Mouse (Mus musculus) lung, embryonic 16.5 days (tissue): ENCODE results near the gene Fgd1. TPM values are rescaled to one million over a fixed set of nuclear protein-coding genes. Genes with fewer than 3 reads are reported as not detected.
A peak's percentile ranks its signal among the peaks of the same experiment; 100 is the strongest.

Experiments
- ATAC-seq: fragments of 200-750 bp; cut with Nextera tagmentation; 2 replicates; pipeline ENCODE4 v1.8.0; 2017; ENCODE audit warnings: low read depth, mild to moderate bottlenecking, moderate library complexity
- H3K27ac ChIP-seq: fragments of 300-500 bp; sonication (generic); 2 replicates; pipeline ENCODE4 v1.5.1; 2014; ENCODE audit warnings: mild to moderate bottlenecking, control low read depth, low read length
- H3K27me3 ChIP-seq: fragments of 300-500 bp; sonication (generic); 2 replicates; pipeline ENCODE4 v1.6.1; 2014; ENCODE audit warnings: low read depth, low read length, mixed read lengths; ENCODE audit not compliant: control insufficient read depth, insufficient read depth
- H3K36me3 ChIP-seq: fragments of 300-500 bp; sonication (generic); 2 replicates; pipeline ENCODE4 v1.6.1; 2014; ENCODE audit warnings: low read length; ENCODE audit not compliant: control insufficient read depth, insufficient read depth
- H3K4me1 ChIP-seq: fragments of 300-500 bp; sonication (generic); replicated peaks from 2 replicates; pipeline ENCODE4 v1.6.1; 2014; ENCODE audit warnings: low read length, mixed read lengths; ENCODE audit not compliant: control insufficient read depth, insufficient read depth
- H3K4me2 ChIP-seq: fragments of 300-500 bp; sonication (generic); 2 replicates; pipeline ENCODE4 v1.6.1; 2014; ENCODE audit warnings: low read depth, low read length, control low read depth
- H3K4me3 ChIP-seq: fragments of 300-500 bp; sonication (generic); 2 replicates; pipeline ENCODE4 v1.5.1; 2014; ENCODE audit warnings: mild to moderate bottlenecking, low read length, control low read depth
- H3K9ac ChIP-seq: fragments of 300-500 bp; sonication (generic); 2 replicates; pipeline ENCODE4 v1.6.1; 2014; ENCODE audit warnings: low read length, control low read depth
- H3K9me3 ChIP-seq: fragments of 300-500 bp; sonication (generic); 2 replicates; pipeline ENCODE4 v1.6.1; 2016; ENCODE audit warnings: low read length; ENCODE audit not compliant: control insufficient read depth
- WGBS: fragments of 180-500 bp; shearing (Covaris S2); extraction: QIAGEN DNeasy Blood & Tissue Kit; methylation state at CpG from one replicate; pipeline ENCODE4 v1.1.7; 2014; 5-methylcytosine and 5-hydroxymethylcytosine counted together
- polyA plus RNA-seq: library from polyadenylated mRNA; unstranded; fragments of >200 nt; fragmentation: Nextera tagmentation; extraction: Ambion mirVana; gene quantifications from 2 replicates; pipeline ENCODE4 v1.2.1, GENCODE M21; 2015

The Fgd1 gene
- 9.9 and 10.2 TPM in 2 replicates for polyA plus RNA-seq

- Histone ChIP-seq H3K9ac (peak within 1 kb of the TSS; percentile 86), H3K4me3 (peak within 1 kb of the TSS; percentile 74), H3K27ac (peak within 1 kb of the TSS; percentile 88), H3K36me3 (no peaks in the 10 kb centered on the region), H3K9me3 (no peaks in the 10 kb centered on the region), H3K27me3 (no peaks in the 10 kb centered on the region), H3K4me1 (peaks cover 10% of the 10 kb centered on the region; the same call in 1 of the 2 replicates), H3K4me2 (peak within 1 kb of the TSS; percentile 61)
- no peak for ATAC-seq
- WGBS: 93% methylated on average over 8 of the region's 8 CpGs
Observed at GRCm38 (mm10) chrX:151045850-151046249, at the start of gene Fgd1. Gene Fgd1, plus strand, starts transcription at chrX:151046150.

GRCm38 (mm10) chrX:150996775-150997174 is 49.2 kb upstream of the Fgd1 start:
- Histone ChIP-seq H3K9ac (no peak overlapping the region), H3K4me1 (no peaks in the 10 kb centered on the region), H3K27ac (no peak overlapping the region), H3K4me3 (no peak overlapping the region), H3K27me3 (no peaks in the 10 kb centered on the region), H3K9me3 (no peaks in the 10 kb centered on the region), H3K4me2 (no peak overlapping the region), H3K36me3 (0 out of 2 replicates have a peak, but pooled peaks cover 4% of the 10 kb centered on the region)
- ATAC-seq: no peak
- 85% methylated on average over 3 of the region's 3 CpGs for WGBS

GRCm38 (mm10) chrX:151016938-151017877 is 28.7 kb upstream of the Fgd1 start, which contains the start of gene Gnl3l:
Gene Gnl3l, minus strand, starts transcription at chrX:151017322.
- H3K27me3 ChIP-seq: no peaks in the 10 kb centered on the region
- H3K4me3 ChIP-seq: peak within 1 kb of the TSS; percentile 59
- 18% methylated on average over 41 of the region's 43 CpGs for WGBS
- peak within 1 kb of the TSS; percentile 57 for H3K9ac ChIP-seq
- H3K9me3 ChIP-seq: no peaks in the 10 kb centered on the region
- peak within 1 kb of the TSS; percentile 71 for H3K27ac ChIP-seq
- peak; percentile 98 for ATAC-seq
- H3K36me3 ChIP-seq: no peaks in the 10 kb centered on the region
- H3K4me1 ChIP-seq: peaks cover 6% of the 10 kb centered on the region; the same call in 1 of the 2 replicates
- H3K4me2 ChIP-seq: peak within 1 kb of the TSS; percentile 62

GRCm38 (mm10) chrX:151017897-151018296 is 28.1 kb upstream of the Fgd1 start:
- 6% methylated on average over 3 of the region's 3 CpGs for WGBS
- peak overlapping the region; percentile 59 for H3K4me3 ChIP-seq
- H3K4me2 ChIP-seq: peak overlapping the region; percentile 53
- peak overlapping the region; percentile 60; the same call in 1 of the 2 replicates for H3K27ac ChIP-seq
- H3K9me3 ChIP-seq: no peaks in the 10 kb centered on the region
- peak overlapping the region; percentile 57 for H3K9ac ChIP-seq
- H3K27me3 ChIP-seq: no peaks in the 10 kb centered on the region
- H3K36me3 ChIP-seq: no peaks in the 10 kb centered on the region
- no peak for ATAC-seq
- peaks cover 6% of the 10 kb centered on the region; the same call in 1 of the 2 replicates for H3K4me1 ChIP-seq

- WGBS: 67% methylated on average over 3 of the region's 3 CpGs
Observed at GRCm38 (mm10) chrX:151018798-151019197, 27.2 kb upstream of the Fgd1 start.

GRCm38 (mm10) chrX:151031400-151031799 is 14.6 kb upstream of the Fgd1 start:
- no peaks in the 10 kb centered on the region for H3K27me3 ChIP-seq
- no peak overlapping the region for H3K4me2 ChIP-seq
- peak overlapping the region; percentile 41 for H3K27ac ChIP-seq
- no peaks in the 10 kb centered on the region for H3K9me3 ChIP-seq
- 0 out of 2 replicates have a peak, but pooled peaks cover 2% of the 10 kb centered on the region for H3K4me1 ChIP-seq
- peak; percentile 59; the same call in 1 of the 2 replicates for ATAC-seq
- 20% methylated on average over 3 of the region's 3 CpGs for WGBS
- no peak overlapping the region for H3K9ac ChIP-seq
- H3K4me3 ChIP-seq: no peak overlapping the region
- H3K36me3 ChIP-seq: no peaks in the 10 kb centered on the region

More at GRCm38 (mm10) chrX:151018798-151019197, 27.2 kb upstream of the Fgd1 start:
- peaks cover 6% of the 10 kb centered on the region; the same call in 1 of the 2 replicates for H3K4me1 ChIP-seq
- no peaks in the 10 kb centered on the region for H3K9me3 ChIP-seq
- no peaks in the 10 kb centered on the region for H3K36me3 ChIP-seq
- H3K4me3 ChIP-seq: no peak overlapping the region
- ATAC-seq: no peak
- no peak overlapping the region for H3K27ac ChIP-seq
- H3K27me3 ChIP-seq: no peaks in the 10 kb centered on the region
- H3K4me2 ChIP-seq: no peak overlapping the region
- no peak overlapping the region for H3K9ac ChIP-seq

- Histone ChIP-seq H3K27ac (no peak overlapping the region), H3K36me3 (no peaks in the 10 kb centered on the region)
- WGBS: 59% methylated on average over 5 of the region's 5 CpGs
Observed at GRCm38 (mm10) chrX:151041223-151041622, 4.7 kb upstream of the Fgd1 start.

GRCm38 (mm10) chrX:151046321-151046720 is 371 bp downstream of the Fgd1 start:
- no peak for ATAC-seq
- Histone ChIP-seq H3K36me3 (no peaks in the 10 kb centered on the region), H3K9ac (peak overlapping the region; percentile 32), H3K4me3 (peak overlapping the region; percentile 74), H3K27me3 (no peaks in the 10 kb centered on the region), H3K4me2 (peak overlapping the region; percentile 61), H3K9me3 (no peaks in the 10 kb centered on the region), H3K4me1 (peaks cover 10% of the 10 kb centered on the region; the same call in 1 of the 2 replicates), H3K27ac (peak overlapping the region; percentile 88)
- WGBS: 34% methylated on average over 11 of the region's 11 CpGs

More at GRCm38 (mm10) chrX:151041223-151041622, 4.7 kb upstream of the Fgd1 start:
- no peak overlapping the region for H3K4me3 ChIP-seq
- no peaks in the 10 kb centered on the region for H3K27me3 ChIP-seq
- ATAC-seq: no peak
- no peaks in the 10 kb centered on the region for H3K9me3 ChIP-seq
- H3K4me1 ChIP-seq: no peaks in the 10 kb centered on the region
- H3K9ac ChIP-seq: no peak overlapping the region
- no peak overlapping the region for H3K4me2 ChIP-seq
